ENCODE assay signal across 8 mouse cellular contexts in genomic region chr7:44359908-44360672, GRCm38 (mm10). TPM values are rescaled to one million over a fixed set of nuclear protein-coding genes. Genes with fewer than 3 reads are reported as not detected.
DNase-seq lines count a peak whose midpoint lies in the region; ATAC-seq and TF ChIP-seq lines count a peak whose summit lies in the region.

No protein-coding gene starts in this region.

- H3K27ac ChIP-seq in cortical plate, adult 2 months (ENCODE audit: insufficient read depth, low read length), result peak overlapping the region; percentile 65
- peak overlapping the region; percentile 22; the same call in 1 of the 2 replicates for H3K27ac ChIP-seq in intestine, embryonic 14.5 days (ENCODE audit: low read depth)

- H3K27me3 ChIP-seq in intestine, embryonic 14.5 days (replicated peaks; ENCODE audit: control insufficient read depth, insufficient read depth, low read length), result peaks cover 45% of the 10 kb centered on the region

- no peak for TF ChIP-seq CTCF in cortical plate, adult 2 months (IDR thresholded peaks at IDR 0.05; ENCODE audit: extremely low read depth, insufficient read depth, low read length)

- under 1% methylated on average over 54 of the region's 54 CpGs for WGBS in intestine, embryonic 14.5 days

- peaks cover 2% of the 10 kb centered on the region; the same call in 1 of the 2 replicates for H3K4me1 ChIP-seq in cortical plate, adult 2 months (ENCODE audit: control insufficient read depth, insufficient read depth, low read length)
- peaks cover 26% of the 10 kb centered on the region for H3K4me1 ChIP-seq in intestine, embryonic 14.5 days (replicated peaks; ENCODE audit: control insufficient read depth, insufficient read depth, low read length)

- H3K4me3 ChIP-seq in cortical plate, adult 2 months (ENCODE audit: insufficient read depth, low read length), result peak overlapping the region; percentile 38
- H3K4me3 ChIP-seq in intestine, embryonic 14.5 days (ENCODE audit: low read depth, low read length), result peak overlapping the region; percentile 42

- no peaks in the 10 kb centered on the region for H3K9me3 ChIP-seq in intestine, embryonic 14.5 days (ENCODE audit: control insufficient read depth, low read length)

- peak overlapping the region; percentile 34 for H3K9ac ChIP-seq in intestine, embryonic 14.5 days (ENCODE audit: low read length)

- intact Hi-C loops in gastrocnemius, postnatal 14 days (cut with DNase I; ENCODE audit: low total_unique reads), result no loop called here
- intact Hi-C loops in left cerebral cortex, postnatal 10 days (cut with DNase I), result no loop called here

- peak; percentile 66 for ATAC-seq in intestine, embryonic 14.5 days (replicated peaks; ENCODE audit: low FRiP score, low TSS enrichment, low read depth)
- peak; percentile 90 for ATAC-seq in megakaryocyte progenitor cell, adult 5-6 weeks (replicated peaks; ENCODE audit: poor library complexity)

- H3K4me2 ChIP-seq in intestine, embryonic 14.5 days (ENCODE audit: low read length), result peak overlapping the region; percentile 70

- peak; percentile 96 to 98 for DNase-seq in adrenal gland, adult (ENCODE audit: inconsistent age in 2 of 2, low spot score in 1 of 2)
- DNase-seq in gastrocnemius, postnatal 14 days, result peak; percentile 83
- peak; percentile 97 for DNase-seq in intestine, embryonic 14.5 days (ENCODE audit: low spot score)
- peak; percentile 91 to 94 for DNase-seq in left cerebral cortex, postnatal 10 days (ENCODE audit: extremely low spot score in 1 of 2, low spot score in 2 of 2)
- peak; percentile 96 for DNase-seq in right cerebral cortex, postnatal 14 days
- DNase-seq in urinary bladder, postnatal 25 days (ENCODE audit: low spot score), result peak; percentile 95

- H3K36me3 ChIP-seq in intestine, embryonic 14.5 days (ENCODE audit: control insufficient read depth, insufficient read depth, low read length), result no peaks in the 10 kb centered on the region

- peak; percentile 89 for TF ChIP-seq POLR2A in cortical plate, adult 2 months (IDR thresholded peaks at IDR 0.05; ENCODE audit: extremely low read depth, insufficient read depth, low read length)

RNA-seq across cellular contexts. Expression of gene Syt3, which starts 23.8 kb away (rescaled TPM):
- polyA plus RNA-seq in cortical plate, adult 2 months (2012; rRNA removed), result 70.2 and 74.0 TPM in 2 replicates
- under 1 TPM; 0.35 to 0.49 TPM for total RNA-seq in gastrocnemius, postnatal 14 days (2021)
- 1.6 and 1.7 TPM in 2 replicates for polyA plus RNA-seq in intestine, embryonic 14.5 days (2014; fragmentation: Nextera tagmentation; extraction: Ambion mirVana)
- total RNA-seq in left cerebral cortex, postnatal 10 days (2021), result 10 to 100 TPM; 77.1 to 78.3 TPM
- total RNA-seq in megakaryocyte progenitor cell, adult 5-6 weeks (2015), result 0.22 and 0.24 TPM in 2 replicates
- 0.12 and 0.14 TPM in 2 replicates for total RNA-seq in megakaryocyte progenitor cell, adult 5-6 weeks (2017)

RNA-seq across cellular contexts. Expression of gene 1700008O03Rik, which starts 25.5 kb away (rescaled TPM):
- 3.7 and 4.3 TPM in 2 replicates for polyA plus RNA-seq in cortical plate, adult 2 months (2012; rRNA removed)
- total RNA-seq in gastrocnemius, postnatal 14 days (2021), result not detected
- 1.5 and 1.6 TPM in 2 replicates for polyA plus RNA-seq in intestine, embryonic 14.5 days (2014; fragmentation: Nextera tagmentation; extraction: Ambion mirVana)
- total RNA-seq in left cerebral cortex, postnatal 10 days (2021), result 1 to 10 TPM; 2.1 to 2.9 TPM
- 0.44 and 1.5 TPM in 2 replicates for total RNA-seq in megakaryocyte progenitor cell, adult 5-6 weeks (2015)
- total RNA-seq in megakaryocyte progenitor cell, adult 5-6 weeks (2017), result 1.8 and 2.2 TPM in 2 replicates

RNA-seq across cellular contexts. Expression of gene Shank1, which starts 50.0 kb away (rescaled TPM):
- 106 and 113 TPM in 2 replicates for polyA plus RNA-seq in cortical plate, adult 2 months (2012; rRNA removed)
- under 1 TPM; 0.73 to 0.80 TPM for total RNA-seq in gastrocnemius, postnatal 14 days (2021)
- 3.0 and 3.3 TPM in 2 replicates for polyA plus RNA-seq in intestine, embryonic 14.5 days (2014; fragmentation: Nextera tagmentation; extraction: Ambion mirVana)
- total RNA-seq in left cerebral cortex, postnatal 10 days (2021), result 100 to 1,000 TPM; 423 to 432 TPM
- total RNA-seq in megakaryocyte progenitor cell, adult 5-6 weeks (2015), result 0.05 and 0.49 TPM in 2 replicates
- not detected in 2 replicates for total RNA-seq in megakaryocyte progenitor cell, adult 5-6 weeks (2017)

RNA-seq across cellular contexts. Expression of gene Clec11a, which starts 53.4 kb away (rescaled TPM):
- 5.4 and 5.6 TPM in 2 replicates for polyA plus RNA-seq in cortical plate, adult 2 months (2012; rRNA removed)
- 1 to 10 TPM; 4.2 to 5.6 TPM for total RNA-seq in gastrocnemius, postnatal 14 days (2021)
- 5.4 and 6.3 TPM in 2 replicates for polyA plus RNA-seq in intestine, embryonic 14.5 days (2014; fragmentation: Nextera tagmentation; extraction: Ambion mirVana)
- total RNA-seq in left cerebral cortex, postnatal 10 days (2021), result 1 to 10 TPM; 2.5 to 2.8 TPM
- total RNA-seq in megakaryocyte progenitor cell, adult 5-6 weeks (2015), result 4.1 TPM in 2 replicates
- 4.2 and 4.4 TPM in 2 replicates for total RNA-seq in megakaryocyte progenitor cell, adult 5-6 weeks (2017)

Comparison
In these comparisons a context has a peak if more than half of its experiments do, and no peak if none do; other contexts are left out.
1. Peak in every context shown above with its lines: DNase-seq, ATAC-seq, H3K4me3 ChIP-seq and H3K27ac ChIP-seq.
2. RNA of gene Syt3, which starts 23.8 kb away (total RNA-seq): 77.1 to 78.3 TPM in left cerebral cortex, postnatal 10 days; 0.35 to 0.49 TPM in gastrocnemius, postnatal 14 days and 0.12 to 0.24 TPM in megakaryocyte progenitor cell, adult 5-6 weeks; every median in the first group is over 10 times any median in the second.
3. RNA of gene Shank1, which starts 50.0 kb away (total RNA-seq): 423 to 432 TPM in left cerebral cortex, postnatal 10 days; 0.73 to 0.80 TPM in gastrocnemius, postnatal 14 days and 0.05 to 0.49 TPM in megakaryocyte progenitor cell, adult 5-6 weeks; every median in the first group is over 100 times any median in the second.